Mouse (Mus musculus) embryonic facial prominence, embryonic 12.5 days (tissue): ENCODE data around the gene Mrpl10. TPM values are rescaled to one million over a fixed set of nuclear protein-coding genes. Genes with fewer than 3 reads are reported as not detected.
A peak's percentile ranks its signal among the peaks of the same experiment; 100 is the strongest.

Experiments
- ATAC-seq: fragments of 200-750 bp; cut with Nextera tagmentation; 2 replicates; pipeline ENCODE4 v1.8.0; 2017; ENCODE audit not compliant: insufficient number of reproducible peaks, insufficient read depth, low FRiP score, low TSS enrichment
- H3K27ac ChIP-seq: fragments of 300-500 bp; sonication (generic); 2 replicates; pipeline ENCODE4 v1.5.1; 2016; ENCODE audit warnings: mild to moderate bottlenecking
- H3K27me3 ChIP-seq: fragments of 300-500 bp; sonication (generic); 2 replicates; pipeline ENCODE4 v1.6.1; 2016; ENCODE audit warnings: mild to moderate bottlenecking, moderate library complexity
- H3K36me3 ChIP-seq: fragments of 300-500 bp; sonication (generic); 2 replicates; pipeline ENCODE4 v1.6.1; 2016; ENCODE audit warnings: mild to moderate bottlenecking
- H3K4me1 ChIP-seq: fragments of 300-500 bp; sonication (generic); 2 replicates; pipeline ENCODE4 v1.6.1; 2016
- H3K4me2 ChIP-seq: fragments of 300-500 bp; sonication (generic); replicated peaks from 2 replicates; pipeline ENCODE4 v1.6.1; 2016; ENCODE audit warnings: mild to moderate bottlenecking, moderate library complexity
- H3K4me3 ChIP-seq: fragments of 300-500 bp; sonication (generic); 2 replicates; pipeline ENCODE4 v1.5.1; 2016; ENCODE audit warnings: mild to moderate bottlenecking
- H3K9ac ChIP-seq: fragments of 300-500 bp; sonication (generic); 2 replicates; pipeline ENCODE4 v1.6.1; 2016; ENCODE audit warnings: mild to moderate bottlenecking, moderate library complexity
- H3K9me3 ChIP-seq: fragments of 300-500 bp; sonication (generic); 2 replicates; pipeline ENCODE4 v1.6.1; 2016; ENCODE audit warnings: mild to moderate bottlenecking, moderate library complexity
- WGBS: fragments of 180-500 bp; shearing (Covaris S2); methylation state at CpG from one replicate; pipeline ENCODE4 v1.1.7; 2016; 5-methylcytosine and 5-hydroxymethylcytosine counted together
- polyA plus RNA-seq: library from polyadenylated mRNA; unstranded; fragments of >200 nt; fragmentation: Nextera tagmentation; extraction: Ambion mirVana; gene quantifications from 2 replicates; pipeline ENCODE4 v1.2.1, GENCODE M21; 2016

Mrpl10 gene
- 79.9 and 81.6 TPM in 2 replicates for polyA plus RNA-seq

- Histone ChIP-seq H3K36me3 (peaks cover 14% of the 10 kb centered on the region), H3K4me3 (peak within 1 kb of the TSS; percentile 83), H3K27ac (0 out of 2 replicates have a peak within 1 kb of the TSS, but pooled peaks have one; percentile 50), H3K9me3 (no peaks in the 10 kb centered on the region), H3K9ac (peak within 1 kb of the TSS; percentile 93), H3K27me3 (no peaks in the 10 kb centered on the region), H3K4me1 (peaks cover 7% of the 10 kb centered on the region), H3K4me2 (peak within 1 kb of the TSS; percentile 71)
- ATAC-seq: peak; percentile 73; the same call in 1 of the 2 replicates
- under 1% methylated on average over 44 of the region's 48 CpGs for WGBS
Measured at GRCm38 (mm10) chr11:97041022-97041899, at the start of gene Mrpl10, which contains the start of gene Lrrc46. Gene Mrpl10, plus strand, starts transcription at chr11:97041560. Gene Lrrc46, minus strand, starts transcription at chr11:97041407.

- Histone ChIP-seq H3K4me3 (no peak overlapping the region), H3K9me3 (no peaks in the 10 kb centered on the region), H3K27me3 (peaks cover 28% of the 10 kb centered on the region), H3K4me1 (peaks cover 27% of the 10 kb centered on the region), H3K36me3 (no peaks in the 10 kb centered on the region), H3K9ac (no peak overlapping the region), H3K4me2 (no peak overlapping the region), H3K27ac (peak overlapping the region; percentile 60; the same call in 1 of the 2 replicates)
- no peak for ATAC-seq
- WGBS: 21% methylated on average over 8 of the region's 8 CpGs
Measured at GRCm38 (mm10) chr11:96992722-96993311, 48.5 kb upstream of the Mrpl10 start.

- 12% methylated on average over 5 of the region's 5 CpGs for WGBS
- Histone ChIP-seq H3K27me3 (peaks cover 41% of the 10 kb centered on the region), H3K27ac (no peak overlapping the region), H3K36me3 (no peaks in the 10 kb centered on the region), H3K9me3 (no peaks in the 10 kb centered on the region), H3K4me3 (no peak overlapping the region), H3K9ac (no peak overlapping the region), H3K4me1 (peaks cover 21% of the 10 kb centered on the region), H3K4me2 (no peak overlapping the region)
- ATAC-seq: no peak
Measured at GRCm38 (mm10) chr11:96995031-96995430, 46.3 kb upstream of the Mrpl10 start.

- no peak for ATAC-seq
- Histone ChIP-seq H3K27me3 (peaks cover 41% of the 10 kb centered on the region), H3K9me3 (no peaks in the 10 kb centered on the region), H3K27ac (no peak overlapping the region), H3K4me1 (peaks cover 21% of the 10 kb centered on the region), H3K4me2 (no peak overlapping the region), H3K9ac (no peak overlapping the region), H3K36me3 (no peaks in the 10 kb centered on the region), H3K4me3 (no peak overlapping the region)
- 70% methylated on average over 15 of the region's 15 CpGs for WGBS
Measured at GRCm38 (mm10) chr11:96995836-96996772, 45.3 kb upstream of the Mrpl10 start.

GRCm38 (mm10) chr11:96996773-96997379 is 44.5 kb upstream of the Mrpl10 start:
- H3K4me2 ChIP-seq: peak overlapping the region; percentile 64
- peaks cover 21% of the 10 kb centered on the region for H3K4me1 ChIP-seq
- H3K4me3 ChIP-seq: peak overlapping the region; percentile 33
- peak overlapping the region; percentile 60 for H3K9ac ChIP-seq
- no peak overlapping the region for H3K27ac ChIP-seq
- no peaks in the 10 kb centered on the region for H3K36me3 ChIP-seq
- no peak for ATAC-seq
- 11% methylated on average over 17 of the region's 17 CpGs for WGBS
- peaks cover 41% of the 10 kb centered on the region for H3K27me3 ChIP-seq
- no peaks in the 10 kb centered on the region for H3K9me3 ChIP-seq

- peaks cover 21% of the 10 kb centered on the region for H3K4me1 ChIP-seq
- no peak for ATAC-seq
- no peaks in the 10 kb centered on the region for H3K9me3 ChIP-seq
- 5% methylated on average over 30 of the region's 30 CpGs for WGBS
- no peak overlapping the region for H3K27ac ChIP-seq
- peak overlapping the region; percentile 33 for H3K4me3 ChIP-seq
- peaks cover 41% of the 10 kb centered on the region for H3K27me3 ChIP-seq
- peak overlapping the region; percentile 60 for H3K9ac ChIP-seq
- H3K4me2 ChIP-seq: peak overlapping the region; percentile 64
- H3K36me3 ChIP-seq: no peaks in the 10 kb centered on the region
Measured at GRCm38 (mm10) chr11:96997380-96997956, 43.9 kb upstream of the Mrpl10 start.

GRCm38 (mm10) chr11:97003170-97003569 is 38.2 kb upstream of the Mrpl10 start:
- no peak overlapping the region for H3K4me3 ChIP-seq
- no peak overlapping the region for H3K4me2 ChIP-seq
- H3K9me3 ChIP-seq: no peaks in the 10 kb centered on the region
- no peak for ATAC-seq
- H3K9ac ChIP-seq: no peak overlapping the region
- peaks cover 18% of the 10 kb centered on the region for H3K27me3 ChIP-seq
- H3K4me1 ChIP-seq: no peaks in the 10 kb centered on the region
- WGBS: 20% methylated on average over 5 of the region's 5 CpGs
- no peaks in the 10 kb centered on the region for H3K36me3 ChIP-seq
- no peak overlapping the region for H3K27ac ChIP-seq

- Histone ChIP-seq H3K27me3 (peaks cover 25% of the 10 kb centered on the region), H3K9me3 (no peaks in the 10 kb centered on the region), H3K9ac (no peak overlapping the region), H3K27ac (no peak overlapping the region), H3K4me3 (no peak overlapping the region), H3K4me2 (no peak overlapping the region), H3K36me3 (no peaks in the 10 kb centered on the region), H3K4me1 (no peaks in the 10 kb centered on the region)
- 60% methylated on average over 9 of the region's 9 CpGs for WGBS
- no peak for ATAC-seq
Measured at GRCm38 (mm10) chr11:97007093-97007794, 34.1 kb upstream of the Mrpl10 start.

- 48% methylated on average over 8 of the region's 8 CpGs for WGBS
- Histone ChIP-seq H3K27ac (no peak overlapping the region), H3K36me3 (no peaks in the 10 kb centered on the region), H3K4me2 (no peak overlapping the region), H3K9me3 (no peaks in the 10 kb centered on the region), H3K9ac (no peak overlapping the region), H3K27me3 (peaks cover 30% of the 10 kb centered on the region), H3K4me3 (no peak overlapping the region), H3K4me1 (no peaks in the 10 kb centered on the region)
- no peak for ATAC-seq
Measured at GRCm38 (mm10) chr11:97009198-97009790, 32.1 kb upstream of the Mrpl10 start.

- no peak for ATAC-seq
- Histone ChIP-seq H3K27ac (no peak within 1 kb of the TSS), H3K4me3 (no peak within 1 kb of the TSS), H3K27me3 (peaks cover 66% of the 10 kb centered on the region), H3K9ac (no peak within 1 kb of the TSS), H3K36me3 (no peaks in the 10 kb centered on the region), H3K9me3 (no peaks in the 10 kb centered on the region), H3K4me2 (no peak within 1 kb of the TSS), H3K4me1 (peaks cover 1% of the 10 kb centered on the region; the same call in 1 of the 2 replicates)
- 20% methylated on average over 7 of the region's 8 CpGs for WGBS
Measured at GRCm38 (mm10) chr11:97013121-97013670, 28.2 kb upstream of the Mrpl10 start, which contains the start of gene Sp6. Gene Sp6, plus strand, starts transcription at chr11:97013394.
